Mouse (Mus musculus): Measurements from ENCODE around the gene Col27a1.

The Col27a1 gene

GRCm38 (mm10) chr4:63316076-63316746, 102.4 kb downstream of the Col27a1 start:
- DNase-seq, result peak; percentile 25

- DNase-seq, result peak; percentile 71
Measured at GRCm38 (mm10) chr4:63319566-63319965, 105.8 kb downstream of the Col27a1 start.

- DNase-seq, result no peak
Measured at GRCm38 (mm10) chr4:63323275-63323815, 109.5 kb downstream of the Col27a1 start.

GRCm38 (mm10) chr4:63333403-63333802, 119.6 kb downstream of the Col27a1 start:
- DNase-seq, result no peak

GRCm38 (mm10) chr4:63338414-63339076, 124.7 kb downstream of the Col27a1 start:
- no peak for DNase-seq

GRCm38 (mm10) chr4:63342491-63342890, 128.7 kb downstream of the Col27a1 start:
- DNase-seq, result no peak

GRCm38 (mm10) chr4:63343608-63344007, 129.8 kb downstream of the Col27a1 start:
- DNase-seq, result no peak

- DNase-seq, result no peak
Measured at GRCm38 (mm10) chr4:63344295-63344694, 130.5 kb downstream of the Col27a1 start, which contains the start of gene Orm1. Orm1 (plus strand) TSS chr4:63344560.

- DNase-seq, result no peak
Measured at GRCm38 (mm10) chr4:63345261-63345660, 131.5 kb downstream of the Col27a1 start.

GRCm38 (mm10) chr4:63346659-63347058, 132.9 kb downstream of the Col27a1 start:
- DNase-seq, result no peak

GRCm38 (mm10) chr4:63348524-63348923, 134.7 kb downstream of the Col27a1 start:
- no peak for DNase-seq

- DNase-seq, result no peak
Measured at GRCm38 (mm10) chr4:63355877-63356665, 142.3 kb downstream of the Col27a1 start, which contains the start of gene Orm3. Orm3 (plus strand) TSS chr4:63356162.

GRCm38 (mm10) chr4:63356981-63357570, 143.3 kb downstream of the Col27a1 start:
- no peak for DNase-seq

- no peak for DNase-seq
Measured at GRCm38 (mm10) chr4:63359861-63360260, 146.1 kb downstream of the Col27a1 start.

GRCm38 (mm10) chr4:63362150-63362549, 148.3 kb downstream of the Col27a1 start, which contains the start of gene Orm2:
Orm2 (plus strand) TSS chr4:63362449.
- DNase-seq, result no peak

- peak; percentile 89 for DNase-seq
Measured at GRCm38 (mm10) chr4:63368577-63368976, 154.8 kb downstream of the Col27a1 start.

- no peak for DNase-seq
Measured at GRCm38 (mm10) chr4:63370897-63371296, 157.1 kb downstream of the Col27a1 start.

- DNase-seq, result peak; percentile 54
Measured at GRCm38 (mm10) chr4:63371890-63372289, 158.1 kb downstream of the Col27a1 start.

GRCm38 (mm10) chr4:63373404-63373803, 159.6 kb downstream of the Col27a1 start:
- no peak for DNase-seq

- DNase-seq, result no peak
Measured at GRCm38 (mm10) chr4:63374331-63374730, 160.5 kb downstream of the Col27a1 start.

GRCm38 (mm10) chr4:63375367-63375766, 161.6 kb downstream of the Col27a1 start:
- no peak for DNase-seq

- DNase-seq, result no peak
Measured at GRCm38 (mm10) chr4:63377483-63377882, 163.7 kb downstream of the Col27a1 start.

All from right cerebral cortex, postnatal 14 days (tissue).